Mouse (Mus musculus): ENCODE results near the gene Hist2h3c2. TPM values are rescaled to one million over a fixed set of nuclear protein-coding genes. Genes with fewer than 3 reads are reported as not detected.
A peak's percentile ranks its signal among the peaks of the same experiment; 100 is the strongest.
"Not testable (repeated sequence)": the region's sequence is repeated elsewhere in the genome, so short reads cannot be mapped to it uniquely, and the experiment has no call there.

Hist2h3c2 gene
- total and polyA plus RNA-seq, 2 experiments from 2014 or later = 0.84 to 90.8 TPM

GRCm38 (mm10) chr3:96273591-96274465 is 34.9 kb upstream of the Hist2h3c2 start:
- no peak for ATAC-seq

GRCm38 (mm10) chr3:96269511-96270474 is 30.9 kb upstream of the Hist2h3c2 start, which contains the start of gene Hist2h2bb:
Gene Hist2h2bb (plus strand): TSS chr3:96269752.
- peak; percentile 97 for ATAC-seq
- no peaks in the 10 kb centered on the region for H3K9me3 ChIP-seq (ENCODE audit: low read length)
- peak within 1 kb of the TSS; percentile 95 for H3K27ac ChIP-seq (ENCODE audit: low read depth, low read length)
- no peak for TF ChIP-seq CTCF (IDR thresholded peaks at IDR 0.05; ENCODE audit: low read depth)
- peak within 1 kb of the TSS; percentile 85 for H3K4me2 ChIP-seq (ENCODE audit: low read depth)
- H3K4me1 ChIP-seq (ENCODE audit: insufficient read depth) = 0 out of 2 replicates have a peak, but pooled peaks cover 4% of the 10 kb centered on the region
- DNase-seq = peak; percentile 97
- H3K27me3 ChIP-seq (ENCODE audit: insufficient read depth, low read length) = no peaks in the 10 kb centered on the region
- no peaks in the 10 kb centered on the region for H3K36me3 ChIP-seq (ENCODE audit: insufficient read depth)
- WGBS = under 1% methylated on average over 45 of the region's 45 CpGs
- peak within 1 kb of the TSS; percentile 72 for H3K9ac ChIP-seq
- H3K4me3 ChIP-seq (ENCODE audit: low read depth, low read length) = peak within 1 kb of the TSS; percentile 55

More at GRCm38 (mm10) chr3:96273591-96274465, 34.9 kb upstream of the Hist2h3c2 start:
- H3K4me2 ChIP-seq (ENCODE audit: low read depth) = no peak overlapping the region
- H3K36me3 ChIP-seq (ENCODE audit: insufficient read depth) = no peaks in the 10 kb centered on the region
- WGBS = 90% methylated on average over 17 of the region's 17 CpGs
- no peak overlapping the region for H3K27ac ChIP-seq (ENCODE audit: low read depth, low read length)
- no peak for TF ChIP-seq CTCF (IDR thresholded peaks at IDR 0.05; ENCODE audit: low read depth)
- no peaks in the 10 kb centered on the region for H3K27me3 ChIP-seq (ENCODE audit: insufficient read depth, low read length)
- no peaks in the 10 kb centered on the region for H3K9me3 ChIP-seq (ENCODE audit: low read length)
- no peak for DNase-seq
- no peaks in the 10 kb centered on the region for H3K4me1 ChIP-seq (ENCODE audit: insufficient read depth)
- H3K4me3 ChIP-seq (ENCODE audit: low read depth, low read length) = no peak overlapping the region
- no peak overlapping the region for H3K9ac ChIP-seq

- not testable (repeated sequence) for H3K36me3 ChIP-seq (ENCODE audit: insufficient read depth); H3K27me3 ChIP-seq (ENCODE audit: insufficient read depth, low read length); H3K4me1 ChIP-seq (ENCODE audit: insufficient read depth); DNase-seq; H3K9me3 ChIP-seq (ENCODE audit: low read length)
- Histone ChIP-seq H3K9ac (peak overlapping the region; percentile 57), H3K4me3 (ENCODE audit: low read depth, low read length) (peak overlapping the region; percentile 55), H3K4me2 (ENCODE audit: low read depth) (peak overlapping the region; percentile 85), H3K27ac (ENCODE audit: low read depth, low read length) (peak overlapping the region; percentile 95)
- ATAC-seq = peak; percentile 19
- 0% methylated on average over 10 of the region's 44 CpGs for WGBS
These were observed 29.9 kb upstream of the Hist2h3c2 start for GRCm38 (mm10) chr3:96268776-96269378.

GRCm38 (mm10) chr3:96268051-96268775 is 29.3 kb upstream of the Hist2h3c2 start, which contains the start of gene Hist2h3b:
Gene Hist2h3b (plus strand): TSS chr3:96268654.
- peak within 1 kb of the TSS; percentile 85 for H3K4me2 ChIP-seq (ENCODE audit: low read depth)
- no peaks in the 10 kb centered on the region for H3K36me3 ChIP-seq (ENCODE audit: insufficient read depth)
- H3K9ac ChIP-seq = peak within 1 kb of the TSS; percentile 57
- ATAC-seq (peak; percentile 69), DNase-seq (peak; percentile 88)
- H3K27me3 ChIP-seq (ENCODE audit: insufficient read depth, low read length) = no peaks in the 10 kb centered on the region
- H3K27ac ChIP-seq (ENCODE audit: low read depth, low read length) = peak within 1 kb of the TSS; percentile 95
- H3K4me3 ChIP-seq (ENCODE audit: low read depth, low read length) = peak within 1 kb of the TSS; percentile 55
- no peaks in the 10 kb centered on the region for H3K9me3 ChIP-seq (ENCODE audit: low read length)
- TF ChIP-seq CTCF (IDR thresholded peaks at IDR 0.05; ENCODE audit: low read depth) = no peak
- WGBS = 12% methylated on average over 28 of the region's 30 CpGs
- H3K4me1 ChIP-seq (ENCODE audit: insufficient read depth) = peaks cover 4% of the 10 kb centered on the region; the same call in 1 of the 2 replicates

GRCm38 (mm10) chr3:96267541-96267940 is 28.6 kb upstream of the Hist2h3c2 start:
- Histone ChIP-seq H3K27ac (ENCODE audit: low read depth, low read length) (no peak overlapping the region), H3K36me3 (ENCODE audit: insufficient read depth) (no peaks in the 10 kb centered on the region), H3K4me3 (ENCODE audit: low read depth, low read length) (no peak overlapping the region), H3K27me3 (ENCODE audit: insufficient read depth, low read length) (no peaks in the 10 kb centered on the region), H3K9me3 (ENCODE audit: low read length) (no peaks in the 10 kb centered on the region), H3K4me1 (ENCODE audit: insufficient read depth) (peaks cover 4% of the 10 kb centered on the region; the same call in 1 of the 2 replicates), H3K4me2 (ENCODE audit: low read depth) (no peak overlapping the region), H3K9ac (no peak overlapping the region)
- 72% methylated on average over 4 of the region's 4 CpGs for WGBS
- DNase-seq (no peak), ATAC-seq (no peak)
- no peak for TF ChIP-seq CTCF (IDR thresholded peaks at IDR 0.05; ENCODE audit: low read depth)
